Mouse (Mus musculus) kidney, postnatal 0 days (tissue): ENCODE results near the gene Ing4. TPM values are rescaled to one million over a fixed set of nuclear protein-coding genes. Genes with fewer than 3 reads are reported as not detected.

ENCODE experiments used
- ATAC-seq: fragments of 200-750 bp; cut with Nextera tagmentation; replicated peaks from 2 replicates; pipeline ENCODE4 v1.8.0; 2017; ENCODE audit warnings: low read depth, moderate number of reproducible peaks, moderate TSS enrichment, moderate library complexity; ENCODE audit not compliant: low FRiP score
- DNase-seq: peaks from one replicate; pipeline ENCODE4 v3.0.0-alpha.2; 2016; ENCODE audit warnings: low spot score
- H3K27ac ChIP-seq: fragments of 300-500 bp; sonication (generic); 2 replicates; pipeline ENCODE4 v1.5.1; 2014; ENCODE audit warnings: mild to moderate bottlenecking
- H3K27me3 ChIP-seq: fragments of 300-500 bp; sonication (generic); 2 replicates; pipeline ENCODE4 v1.6.1; 2014; ENCODE audit warnings: low read length, mixed read lengths; ENCODE audit not compliant: insufficient read depth
- H3K36me3 ChIP-seq: fragments of 300-500 bp; sonication (generic); 2 replicates; pipeline ENCODE4 v1.6.1; 2014; ENCODE audit warnings: low read length, mixed read lengths; ENCODE audit not compliant: insufficient read depth
- H3K4me1 ChIP-seq: fragments of 300-500 bp; sonication (generic); replicated peaks from 2 replicates; pipeline ENCODE4 v1.6.1; 2014; ENCODE audit warnings: antibody characterized with exemption, low read length, mixed read lengths; ENCODE audit not compliant: insufficient read depth
- H3K4me2 ChIP-seq: fragments of 300-500 bp; sonication (generic); 2 replicates; pipeline ENCODE4 v1.6.1; 2014; ENCODE audit warnings: mild to moderate bottlenecking, low read length, moderate library complexity, mixed read lengths
- H3K4me3 ChIP-seq: fragments of 300-500 bp; sonication (generic); replicated peaks from 2 replicates; pipeline ENCODE4 v1.5.1; 2014; ENCODE audit warnings: low read depth, low read length
- H3K9ac ChIP-seq: fragments of 300-500 bp; sonication (generic); 2 replicates; pipeline ENCODE4 v1.6.1; 2014; ENCODE audit warnings: low read depth, low read length
- H3K9me3 ChIP-seq: fragments of 300-500 bp; sonication (generic); replicated peaks from 2 replicates; pipeline ENCODE4 v1.6.1; 2016; ENCODE audit warnings: low read length, inconsistent platforms, mixed read lengths
- CTCF ChIP-seq: IDR thresholded peaks from 2 replicates; pipeline ENCODE4 v1.5.1; 2016; ENCODE audit warnings: antibody characterized with exemption, low read depth, mild to moderate bottlenecking, moderate library complexity
- WGBS: fragments of 180-500 bp; shearing (Covaris S2); extraction: QIAGEN DNeasy Blood & Tissue Kit; methylation state at CpG from one replicate; pipeline ENCODE4 v1.1.7; 2014; 5-methylcytosine and 5-hydroxymethylcytosine counted together
- polyA plus RNA-seq: library from polyadenylated mRNA; unstranded; fragments of >200 nt; fragmentation: Nextera tagmentation; extraction: Ambion mirVana; gene quantifications from 2 replicates; pipeline ENCODE4 v1.2.1, GENCODE M21; 2015

The Ing4 gene
- 118 and 119 TPM in 2 replicates for polyA plus RNA-seq

DNA sequence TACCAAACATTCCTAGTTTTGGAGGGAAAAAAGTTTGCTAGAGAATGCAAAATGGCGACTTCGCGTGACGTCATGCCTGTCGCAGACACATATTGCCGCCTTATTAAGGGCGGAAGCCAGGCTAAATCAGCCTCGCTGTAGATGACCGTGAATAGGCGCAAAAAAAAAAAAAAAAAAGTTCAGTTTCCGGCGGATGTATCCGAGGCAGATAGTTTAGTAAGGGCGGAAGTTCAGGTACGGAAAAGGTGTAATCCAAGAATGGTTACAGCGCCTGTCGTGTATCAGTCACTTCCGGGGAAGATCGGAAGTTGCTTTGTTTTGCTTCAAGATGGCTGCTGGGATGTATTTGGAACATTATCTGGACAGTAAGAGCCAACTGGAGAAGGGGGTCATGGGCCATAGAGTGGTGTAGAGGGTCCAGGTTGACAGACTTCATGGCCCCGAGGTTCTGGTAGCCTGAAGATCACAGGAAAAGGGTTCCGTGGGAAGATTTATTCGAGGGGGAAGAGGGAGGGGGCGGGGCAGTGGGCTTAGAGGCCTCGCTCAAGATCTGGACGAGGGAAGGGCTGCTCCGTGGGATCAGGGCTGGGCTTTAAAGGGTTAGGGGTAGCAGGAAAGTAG, at the start of gene Ing4:
TSS of gene Ing4 (plus strand) at position 228 of the 621 bp plus-strand sequence.
- under 1% methylated on average over 26 of the region's 26 CpGs for WGBS
- H3K4me2 ChIP-seq: peak within 1 kb of the TSS; percentile 75
- H3K27me3 ChIP-seq: no peaks in the 10 kb centered on the region
- H3K4me1 ChIP-seq: peaks cover 12% of the 10 kb centered on the region; the same call in 1 of the 2 replicates
- peak; percentile 92 for ATAC-seq
- peak within 1 kb of the TSS; percentile 78 for H3K4me3 ChIP-seq
- H3K9me3 ChIP-seq: no peaks in the 10 kb centered on the region
- H3K27ac ChIP-seq: peak within 1 kb of the TSS; percentile 67
- peak within 1 kb of the TSS; percentile 80 for H3K9ac ChIP-seq
- no peak for TF ChIP-seq CTCF
- peaks cover 23% of the 10 kb centered on the region for H3K36me3 ChIP-seq
- DNase-seq: peak; percentile 99

DNA sequence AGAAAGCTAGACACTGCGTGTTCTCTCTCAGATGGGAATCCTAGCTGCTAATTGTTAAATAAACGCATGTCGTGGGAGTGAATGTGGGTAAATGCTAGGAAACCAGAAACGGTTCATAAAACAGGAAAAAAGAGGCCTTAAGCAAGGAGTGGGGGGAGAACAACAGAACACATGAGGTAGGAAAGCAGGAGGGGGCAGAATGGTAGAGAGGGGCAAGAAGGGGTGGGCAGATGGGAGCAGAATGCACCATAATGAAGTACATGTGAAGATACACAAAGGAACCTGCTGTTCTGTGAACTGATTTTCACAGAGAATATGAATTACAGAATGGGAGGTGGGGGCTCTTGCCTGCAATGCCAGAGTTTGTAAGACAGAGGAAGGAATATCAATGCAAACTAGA, 47.3 kb upstream of the Ing4 start:
- peaks cover 8% of the 10 kb centered on the region for H3K4me1 ChIP-seq
- ATAC-seq: no peak
- H3K4me2 ChIP-seq: no peak overlapping the region
- no peak overlapping the region for H3K4me3 ChIP-seq
- H3K9ac ChIP-seq: no peak overlapping the region
- no peaks in the 10 kb centered on the region for H3K36me3 ChIP-seq
- DNase-seq: no peak
- no peak for TF ChIP-seq CTCF
- no peaks in the 10 kb centered on the region for H3K9me3 ChIP-seq
- H3K27me3 ChIP-seq: peaks cover 20% of the 10 kb centered on the region
- 37% methylated on average over 4 of the region's 4 CpGs for WGBS
- no peak overlapping the region for H3K27ac ChIP-seq

DNA sequence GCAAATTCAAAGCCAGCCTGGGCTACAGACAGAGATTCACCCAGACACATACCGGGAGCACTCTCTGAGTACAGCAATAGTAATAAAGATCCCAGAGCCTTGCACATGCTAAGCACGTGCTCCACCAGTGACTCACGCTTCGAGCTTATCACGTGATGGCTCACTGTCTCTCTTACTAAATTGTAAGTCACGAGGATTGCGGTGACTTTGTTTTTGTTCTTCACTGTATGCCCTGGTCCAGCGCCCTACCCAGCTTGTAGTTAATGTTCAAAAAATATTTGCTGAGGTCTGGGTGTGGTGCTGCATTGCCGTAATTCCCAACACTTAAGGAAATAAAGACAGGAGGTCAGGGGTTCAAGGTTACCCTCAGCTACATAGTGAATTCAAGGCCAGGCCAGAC, 46.2 kb upstream of the Ing4 start:
- no peak overlapping the region for H3K4me3 ChIP-seq
- H3K9ac ChIP-seq: no peak overlapping the region
- peaks cover 10% of the 10 kb centered on the region for H3K4me1 ChIP-seq
- H3K36me3 ChIP-seq: no peaks in the 10 kb centered on the region
- TF ChIP-seq CTCF: no peak
- no peak for ATAC-seq
- no peaks in the 10 kb centered on the region for H3K9me3 ChIP-seq
- H3K27me3 ChIP-seq: peaks cover 26% of the 10 kb centered on the region
- no peak overlapping the region for H3K27ac ChIP-seq
- H3K4me2 ChIP-seq: no peak overlapping the region
- WGBS: 68% methylated on average over 9 of the region's 9 CpGs
- DNase-seq: no peak

DNA sequence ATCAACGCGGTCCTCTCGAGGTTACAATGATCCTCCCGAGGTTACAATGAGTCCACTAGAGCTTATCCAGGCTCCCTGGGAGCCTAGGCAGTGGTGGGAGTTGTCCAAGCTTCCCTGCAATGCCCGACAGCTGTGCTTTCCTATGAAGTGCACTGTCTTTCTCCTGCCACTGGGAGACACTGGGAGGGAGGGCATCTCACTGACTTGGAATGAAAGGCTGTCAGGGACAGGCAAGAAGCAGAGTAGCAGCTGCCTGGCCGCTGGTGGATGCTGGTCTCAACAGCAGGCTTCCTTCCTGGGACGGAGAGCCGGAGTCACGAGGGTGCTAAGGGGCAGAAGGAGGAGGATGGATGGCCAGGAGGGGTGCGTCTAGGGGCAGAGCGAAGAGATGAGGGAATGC, 45.7 kb upstream of the Ing4 start:
- Histone ChIP-seq H3K36me3 (no peaks in the 10 kb centered on the region), H3K4me3 (no peak overlapping the region), H3K9ac (no peak overlapping the region), H3K4me1 (peaks cover 10% of the 10 kb centered on the region), H3K4me2 (no peak overlapping the region), H3K27me3 (peaks cover 26% of the 10 kb centered on the region), H3K9me3 (no peaks in the 10 kb centered on the region), H3K27ac (no peak overlapping the region)
- 6% methylated on average over 11 of the region's 11 CpGs for WGBS
- peak; percentile 60 for ATAC-seq
- peak; percentile 42; the same call in 1 of the 2 replicates for TF ChIP-seq CTCF
- DNase-seq: peak; percentile 77

DNA sequence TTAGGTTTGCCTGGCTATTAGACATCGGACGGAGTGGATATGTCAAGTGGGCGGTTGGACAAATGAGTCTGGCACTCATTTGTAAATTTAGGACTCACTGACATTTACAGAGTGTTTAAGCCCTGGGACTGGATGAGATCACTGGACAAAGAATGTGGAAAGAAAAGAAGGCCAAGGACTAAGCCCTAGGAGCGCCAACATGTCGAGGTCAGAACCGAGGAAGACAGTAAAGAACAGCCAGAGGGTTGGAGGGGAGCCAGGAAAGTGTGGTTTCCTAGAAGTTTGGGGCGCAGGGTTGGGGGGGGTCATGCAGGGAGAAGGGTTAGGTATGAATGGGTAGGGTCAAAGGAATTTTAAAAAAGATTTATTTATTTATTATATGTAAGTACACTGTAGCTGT, 44.3 kb upstream of the Ing4 start:
- H3K4me2 ChIP-seq: no peak overlapping the region
- no peaks in the 10 kb centered on the region for H3K9me3 ChIP-seq
- no peak overlapping the region for H3K4me3 ChIP-seq
- ATAC-seq (no peak), DNase-seq (no peak)
- WGBS: 72% methylated on average over 7 of the region's 7 CpGs
- H3K27me3 ChIP-seq: peaks cover 26% of the 10 kb centered on the region
- peaks cover 10% of the 10 kb centered on the region for H3K4me1 ChIP-seq
- no peak overlapping the region for H3K9ac ChIP-seq
- no peak for TF ChIP-seq CTCF
- no peak overlapping the region for H3K27ac ChIP-seq
- no peaks in the 10 kb centered on the region for H3K36me3 ChIP-seq

DNA sequence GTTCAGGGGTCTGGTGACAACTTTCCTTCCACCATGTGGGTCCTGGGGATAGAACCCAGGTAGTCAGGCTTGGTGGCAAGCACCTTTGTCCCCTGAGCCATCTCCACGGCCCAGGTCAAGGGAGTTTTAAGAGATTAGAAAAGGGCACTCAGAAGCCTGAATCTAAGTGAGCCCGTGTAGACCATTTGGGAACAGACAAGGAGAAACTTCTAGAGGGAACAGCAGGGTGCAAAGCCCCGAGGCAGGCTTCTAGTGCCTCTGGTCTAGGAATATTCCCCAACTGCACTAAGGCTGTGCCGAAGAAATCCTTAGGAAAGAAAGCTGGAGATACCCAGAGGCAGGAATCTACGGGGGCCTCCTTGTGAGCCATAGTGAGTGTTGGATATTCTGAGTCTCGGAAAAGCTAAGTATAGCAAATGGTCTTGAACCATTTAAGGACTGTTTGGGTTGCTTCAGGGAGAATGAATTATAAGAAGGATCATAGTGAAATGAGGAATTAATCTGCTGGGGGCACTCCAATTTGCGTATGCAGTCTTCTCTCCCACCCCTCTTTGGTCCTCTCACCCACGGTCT, 43.6 kb upstream of the Ing4 start:
- H3K9ac ChIP-seq: peak overlapping the region; percentile 57; the same call in 1 of the 2 replicates
- 52% methylated on average over 8 of the region's 8 CpGs for WGBS
- no peak overlapping the region for H3K27ac ChIP-seq
- H3K36me3 ChIP-seq: no peaks in the 10 kb centered on the region
- peaks cover 26% of the 10 kb centered on the region for H3K27me3 ChIP-seq
- H3K4me2 ChIP-seq: peak overlapping the region; percentile 99; the same call in 1 of the 2 replicates
- 0 out of 2 replicates have a peak overlapping the region, but pooled peaks have one; percentile 51 for H3K4me3 ChIP-seq
- H3K4me1 ChIP-seq: peaks cover 10% of the 10 kb centered on the region
- no peaks in the 10 kb centered on the region for H3K9me3 ChIP-seq
- ATAC-seq: no peak
- TF ChIP-seq CTCF: no peak
- DNase-seq: no peak
